20 mouse cellular contexts compared by ENCODE assay signal in the genomic region with DNA sequence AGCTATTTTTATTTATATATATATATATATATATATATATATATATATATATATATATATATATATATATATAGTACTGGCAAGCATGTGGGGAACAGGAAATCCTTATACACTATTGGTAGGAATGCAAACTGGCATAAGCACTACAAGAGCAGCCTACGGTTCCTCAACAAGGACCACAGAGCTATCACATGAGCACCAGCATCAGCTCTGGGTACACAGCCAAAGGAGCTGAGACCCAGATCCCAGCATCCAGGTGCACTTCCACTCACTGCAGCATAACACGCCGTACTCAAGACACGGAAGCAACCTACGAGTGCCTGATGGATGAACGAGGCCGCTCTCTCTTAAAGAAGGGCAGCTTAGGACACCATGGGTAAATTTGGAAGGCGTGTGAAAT.
"Had no signal": no experiment of that assay in that cellular context is flagged by ENCODE, and none has a peak within 500 bp of the region (broad histone marks: within the 10 kb centered on the region; RNA-seq: fewer than 3 reads in every experiment).

No protein-coding gene starts in this region.

- DNase-seq: cerebellum, adult 8-10 months; cerebellum, adult 9-10 months; cerebellum, adult 9-11 months; cerebellum, postnatal 10 days; cerebellum, postnatal 14 days; cerebellum, postnatal 25 days; cerebellum, postnatal 36 days; embryo, embryonic 11 days; forebrain, postnatal 0 days; gastrocnemius, adult 2 months; gastrocnemius, postnatal 10 days; gastrocnemius, postnatal 14 days; gastrocnemius, postnatal 25 days; gastrocnemius, postnatal 36 days; heart, adult 18-20 months; heart, adult 2 months had no signal

- ATAC-seq: forebrain, embryonic 13.5 days; forebrain, embryonic 14.5 days; forebrain, embryonic 15.5 days; forebrain, embryonic 16.5 days; forebrain, postnatal 0 days had no signal
